Comparison of ENCODE assay signal across 26 mouse cellular contexts in genomic region chr9:60569366-60569765, GRCm38 (mm10). TPM values are rescaled to one million over a fixed set of nuclear protein-coding genes. Genes with fewer than 3 reads are reported as not detected.
DNase-seq lines count a peak whose midpoint lies in the region; ATAC-seq and TF ChIP-seq lines count a peak whose summit lies in the region.
"Had no signal": no experiment of that assay in that cellular context is flagged by ENCODE, and none has a peak within 500 bp of the region (broad histone marks: within the 10 kb centered on the region; RNA-seq: fewer than 3 reads in every experiment).

No protein-coding gene starts in this region.

- ATAC-seq in midbrain, embryonic 14.5 days (ENCODE audit: low FRiP score, low TSS enrichment) = no peak
- no peak for ATAC-seq in midbrain, embryonic 11.5 days (ENCODE audit: low FRiP score)
- ATAC-seq in granulocyte monocyte progenitor cell, adult 5-6 weeks (replicated peaks; ENCODE audit: poor library complexity, severe bottlenecking) = no peak
- ATAC-seq: forebrain, postnatal 0 days; inflammation-experienced regulatory T-cells, adult 6 months; midbrain, embryonic 15.5 days; Patski had no signal

- H3K9ac ChIP-seq in midbrain, embryonic 14.5 days (replicated peaks; ENCODE audit: low read length) = no peak overlapping the region
- H3K9ac ChIP-seq in midbrain, embryonic 11.5 days (ENCODE audit: low read length) = no peak overlapping the region
- H3K9ac ChIP-seq: embryonic facial prominence, embryonic 12.5 days; forebrain, postnatal 0 days; heart, embryonic 15.5 days; hindbrain, embryonic 13.5 days; limb, embryonic 13.5 days; midbrain, embryonic 15.5 days; neural tube, embryonic 15.5 days had no signal

- H3K27me3 ChIP-seq in midbrain, embryonic 14.5 days (ENCODE audit: control insufficient read depth, insufficient read depth, low read length) = no peaks in the 10 kb centered on the region
- H3K27me3 ChIP-seq in midbrain, embryonic 11.5 days (ENCODE audit: control insufficient read depth, insufficient read depth, low read length) = no peaks in the 10 kb centered on the region
- H3K27me3 ChIP-seq: embryonic facial prominence, embryonic 12.5 days; heart, embryonic 15.5 days; hindbrain, embryonic 13.5 days; limb, embryonic 13.5 days; midbrain, embryonic 15.5 days; neural tube, embryonic 15.5 days; Patski had no signal

- peak; percentile 52 to 72 for DNase-seq in cerebellum, postnatal 14 days
- DNase-seq in cerebellum, postnatal 4 days (ENCODE audit: low spot score in 2 of 2) = no peak
- DNase-seq in heart, adult 11 months = peak; percentile 65
- no peak for DNase-seq in heart, adult 18-20 months
- DNase-seq in midbrain, embryonic 14.5 days = peak; percentile 26
- no peak for DNase-seq in midbrain, embryonic 11.5 days (ENCODE audit: low spot score, missing footprints)
- peak; percentile 57 for DNase-seq in brain, embryonic 14.5 days (ENCODE audit: low read depth)
- DNase-seq: adrenal gland, postnatal 14 days; cerebellum, adult 18-20 months; forebrain, postnatal 0 days; kidney, adult 11 months; kidney, postnatal 14 days; lung, postnatal 4 days; retina, postnatal 1 day had no signal

- no peaks in the 10 kb centered on the region for H3K36me3 ChIP-seq in midbrain, embryonic 14.5 days (ENCODE audit: control insufficient read depth, insufficient read depth, low read length)
- no peaks in the 10 kb centered on the region for H3K36me3 ChIP-seq in midbrain, embryonic 11.5 days (ENCODE audit: control insufficient read depth, insufficient read depth, low read length)
- H3K36me3 ChIP-seq: embryonic facial prominence, embryonic 12.5 days; heart, embryonic 10.5 days; heart, embryonic 15.5 days; limb, embryonic 13.5 days; midbrain, embryonic 15.5 days had no signal

- H3K4me1 ChIP-seq in midbrain, embryonic 14.5 days (ENCODE audit: control insufficient read depth, insufficient read depth, low read length) = no peaks in the 10 kb centered on the region
- no peaks in the 10 kb centered on the region for H3K4me1 ChIP-seq in midbrain, embryonic 11.5 days (ENCODE audit: control insufficient read depth, insufficient read depth, low read length)
- H3K4me1 ChIP-seq: embryonic facial prominence, embryonic 12.5 days; heart, embryonic 10.5 days; heart, embryonic 15.5 days; limb, embryonic 13.5 days; megakaryocyte, embryonic 14.5 days; midbrain, embryonic 15.5 days had no signal

- no peak for TF ChIP-seq POLR2A in brain, embryonic 14.5 days (IDR thresholded peaks at IDR 0.05; ENCODE audit: borderline replicate concordance, extremely low read depth, insufficient read depth, insufficient read length, poor library complexity, severe bottlenecking)

- H3K4me3 ChIP-seq in midbrain, embryonic 14.5 days (replicated peaks; ENCODE audit: low read depth, low read length) = no peak overlapping the region
- H3K4me3 ChIP-seq in midbrain, embryonic 11.5 days (ENCODE audit: low read depth, low read length) = no peak overlapping the region
- H3K4me3 ChIP-seq: embryonic facial prominence, embryonic 12.5 days; heart, embryonic 10.5 days; heart, embryonic 15.5 days; hindbrain, embryonic 13.5 days; limb, embryonic 13.5 days; megakaryocyte, embryonic 14.5 days; midbrain, embryonic 15.5 days; neural tube, embryonic 15.5 days had no signal

- no peaks in the 10 kb centered on the region for H3K9me3 ChIP-seq in midbrain, embryonic 14.5 days (ENCODE audit: control insufficient read depth, low read length)
- H3K9me3 ChIP-seq in midbrain, embryonic 11.5 days (ENCODE audit: control insufficient read depth, low read length) = no peaks in the 10 kb centered on the region
- H3K9me3 ChIP-seq: embryonic facial prominence, embryonic 12.5 days; heart, embryonic 10.5 days; heart, embryonic 15.5 days; hindbrain, embryonic 13.5 days; limb, embryonic 13.5 days; midbrain, embryonic 15.5 days; neural tube, embryonic 15.5 days had no signal

- WGBS in midbrain, embryonic 14.5 days = 66% methylated on average over 2 of the region's 2 CpGs
- WGBS in midbrain, embryonic 11.5 days = 80% methylated on average over 2 of the region's 2 CpGs

- no peak overlapping the region for H3K4me2 ChIP-seq in midbrain, embryonic 14.5 days (ENCODE audit: low read length)
- H3K4me2 ChIP-seq in midbrain, embryonic 11.5 days = no peak overlapping the region
- H3K4me2 ChIP-seq: embryonic facial prominence, embryonic 12.5 days; heart, embryonic 15.5 days; hindbrain, embryonic 13.5 days; limb, embryonic 13.5 days; liver, embryonic 11.5 days; midbrain, embryonic 15.5 days; neural tube, embryonic 15.5 days had no signal

- H3K27ac ChIP-seq in midbrain, embryonic 14.5 days (replicated peaks; ENCODE audit: low read depth, low read length) = no peak overlapping the region
- no peak overlapping the region for H3K27ac ChIP-seq in midbrain, embryonic 11.5 days (ENCODE audit: low read depth, low read length)
- H3K27ac ChIP-seq: embryonic facial prominence, embryonic 12.5 days; heart, embryonic 10.5 days; heart, embryonic 15.5 days; hindbrain, embryonic 13.5 days; limb, embryonic 13.5 days; midbrain, embryonic 15.5 days; neural tube, embryonic 15.5 days had no signal

- TF ChIP-seq CTCF in brain, embryonic 14.5 days (IDR thresholded peaks at IDR 0.05; ENCODE audit: borderline replicate concordance, extremely low read depth, insufficient read depth, insufficient read length) = no peak

RNA-seq across cellular contexts. Expression of gene Thsd4, which starts 47.5 kb away (rescaled TPM):
- 1 to 10 TPM; 4.4 to 4.7 TPM for total RNA-seq in heart, adult 18-20 months (2021)
- 3.4 and 5.6 TPM in 2 replicates for polyA plus RNA-seq in midbrain, embryonic 14.5 days (2014; fragmentation: Nextera tagmentation; extraction: Ambion mirVana)
- polyA plus RNA-seq in midbrain, embryonic 11.5 days (2014; fragmentation: Nextera tagmentation; extraction: Ambion mirVana) = 6.3 and 6.4 TPM in 2 replicates
- polyA plus RNA-seq in brain, embryonic 14.5 days (2012; rRNA removed) = 5.3 and 7.9 TPM in 2 replicates
- not detected in 2 replicates for total RNA-seq in granulocyte monocyte progenitor cell, adult 5-6 weeks (2014; fragmentation: Nextera tagmentation)
- total RNA-seq in granulocyte monocyte progenitor cell, adult 5-6 weeks (2017) = 0.04 TPM in 1 of 2 replicates, not detected in the other
- polyA plus RNA-seq: inflammation-experienced regulatory T-cells, adult 6 months had no signal

Comparison
In these comparisons a context has a peak if more than half of its experiments do, and no peak if none do; other contexts are left out.
1. DNase-seq: peak in cerebellum, postnatal 14 days (2 of 2), heart, adult 11 months (single experiment), midbrain, embryonic 14.5 days (single experiment) and brain, embryonic 14.5 days (single experiment); none in cerebellum, postnatal 4 days (0 of 2), heart, adult 18-20 months (0 of 2) and midbrain, embryonic 11.5 days (single experiment).